Mouse (Mus musculus) myocyte (in vitro differentiated cells): ENCODE data around the gene C1qtnf3.

Experiments used
- CEBPB ChIP-seq: IDR thresholded peaks from 2 replicates; pipeline ENCODE4 v1.6.1; 2011; ENCODE audit warnings: mild to moderate bottlenecking, moderate library complexity; ENCODE audit not compliant: poor library complexity, insufficient read depth, severe bottlenecking
- E2F4 ChIP-seq: IDR thresholded peaks from one replicate; pipeline ENCODE4 v1.6.1; 2011; ENCODE audit warnings: mild to moderate bottlenecking, control low read depth, moderate library complexity; ENCODE audit not compliant: insufficient read depth
- POLR2A ChIP-seq: IDR thresholded peaks from one replicate; pipeline ENCODE4 v1.6.1; 2011; ENCODE audit warnings: low read depth, mild to moderate bottlenecking, control low read depth, moderate library complexity; ENCODE audit not compliant: insufficient read length
- POLR2AphosphoS2 ChIP-seq: IDR thresholded peaks from one replicate; pipeline ENCODE4 v1.6.1; 2011; ENCODE audit warnings: low read depth, control low read depth; ENCODE audit not compliant: insufficient read length
- USF1 ChIP-seq: IDR thresholded peaks from one replicate; pipeline ENCODE4 v1.6.1; 2011; ENCODE audit warnings: low read depth, mild to moderate bottlenecking, control low read depth, moderate library complexity

GRCm38 (mm10) chr15:10960267-10960666 lies 8.1 kb downstream of the C1qtnf3 start:
- TF ChIP-seq POLR2A (no peak), E2F4 (no peak), CEBPB (no peak), POLR2AphosphoS2 (no peak), USF1 (no peak)
